Mouse (Mus musculus) limb, embryonic 11.5 days (tissue): ENCODE measurements around the gene Slc28a1. TPM values are rescaled to one million over a fixed set of nuclear protein-coding genes. Genes with fewer than 3 reads are reported as not detected.

ENCODE experiments used
- ATAC-seq: fragments of 200-750 bp; cut with Nextera tagmentation; 2 replicates; pipeline ENCODE4 v1.8.0; 2017; ENCODE audit warnings: low read depth; ENCODE audit not compliant: insufficient number of reproducible peaks, low FRiP score, low TSS enrichment
- DNase-seq: peaks from one replicate; pipeline ENCODE4 v3.0.0-alpha.2; 2015; ENCODE audit warnings: low spot score
- H3K27ac ChIP-seq: fragments of 300-500 bp; sonication (generic); replicated peaks from 2 replicates; pipeline ENCODE4 v1.5.1; 2014; ENCODE audit warnings: low read depth, mild to moderate bottlenecking, low read length
- H3K27me3 ChIP-seq: fragments of 300-500 bp; sonication (generic); 2 replicates; pipeline ENCODE4 v1.6.1; 2014; ENCODE audit warnings: mild to moderate bottlenecking, low read length, mixed read lengths; ENCODE audit not compliant: control insufficient read depth, insufficient read depth
- H3K36me3 ChIP-seq: fragments of 300-500 bp; sonication (generic); 2 replicates; pipeline ENCODE4 v1.6.1; 2014; ENCODE audit warnings: mild to moderate bottlenecking, low read length, moderate library complexity, mixed read lengths; ENCODE audit not compliant: control insufficient read depth, insufficient read depth
- H3K4me1 ChIP-seq: fragments of 300-500 bp; sonication (generic); 2 replicates; pipeline ENCODE4 v1.6.1; 2014; ENCODE audit warnings: low read length, mixed read lengths; ENCODE audit not compliant: control insufficient read depth, insufficient read depth
- H3K4me2 ChIP-seq: fragments of 300-500 bp; sonication (generic); 2 replicates; pipeline ENCODE4 v1.6.1; 2014; ENCODE audit warnings: low read depth, mild to moderate bottlenecking, moderate library complexity; ENCODE audit not compliant: severe bottlenecking
- H3K4me3 ChIP-seq: fragments of 300-500 bp; sonication (generic); 2 replicates; pipeline ENCODE4 v1.5.1; 2014; ENCODE audit warnings: low read depth, low read length
- H3K9ac ChIP-seq: fragments of 300-500 bp; sonication (generic); 2 replicates; pipeline ENCODE4 v1.6.1; 2014; ENCODE audit warnings: mild to moderate bottlenecking, low read length
- H3K9me3 ChIP-seq: fragments of 300-500 bp; sonication (generic); 2 replicates; pipeline ENCODE4 v1.6.1; 2016; ENCODE audit warnings: low read length; ENCODE audit not compliant: control insufficient read depth
- WGBS: fragments of 180-500 bp; shearing (Covaris S2); extraction: QIAGEN DNeasy Blood & Tissue Kit; methylation state at CpG from one replicate; pipeline ENCODE4 v1.1.7; 2014; 5-methylcytosine and 5-hydroxymethylcytosine counted together
- polyA plus RNA-seq: library from polyadenylated mRNA; unstranded; fragments of >200 nt; fragmentation: Nextera tagmentation; extraction: Ambion mirVana; gene quantifications from 2 replicates; pipeline ENCODE4 v1.2.1, GENCODE M21; 2014

Gene Slc28a1
- 0.07 TPM in 1 of 2 replicates, not detected in the other for polyA plus RNA-seq

- H3K27ac ChIP-seq: no peak within 1 kb of the TSS
- DNase-seq: no peak
Observed at GRCm38 (mm10) chr7:81114555-81114954, at the start of gene Slc28a1. Slc28a1 (plus strand) TSS chr7:81114799.

DNA sequence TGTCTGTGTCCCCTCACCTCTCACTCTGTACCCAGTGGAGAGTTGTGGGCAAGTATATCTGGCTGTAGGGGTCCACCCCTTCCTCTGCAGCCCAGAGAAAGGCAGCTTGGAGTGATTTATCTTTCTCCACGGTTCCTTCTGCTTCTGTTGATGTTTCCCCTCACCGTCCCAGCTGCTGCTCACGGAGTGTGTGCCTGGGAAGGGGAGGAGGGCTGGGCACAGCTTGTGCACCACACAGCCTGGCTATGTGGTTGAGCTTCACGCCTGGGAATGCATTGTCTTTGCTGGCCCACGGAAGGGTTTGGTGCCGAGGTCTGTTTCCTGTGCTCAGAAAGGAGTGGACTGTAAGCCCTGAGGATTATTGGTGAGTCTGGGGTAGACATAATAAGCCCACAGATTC is 47.9 kb upstream of the Slc28a1 start:
- Histone ChIP-seq H3K4me1 (no peaks in the 10 kb centered on the region), H3K4me3 (no peak overlapping the region), H3K36me3 (no peaks in the 10 kb centered on the region), H3K27me3 (no peaks in the 10 kb centered on the region), H3K27ac (no peak overlapping the region), H3K4me2 (no peak overlapping the region), H3K9me3 (no peaks in the 10 kb centered on the region), H3K9ac (no peak overlapping the region)
- DNase-seq (no peak), ATAC-seq (no peak)
- WGBS: 36% methylated on average over 6 of the region's 6 CpGs

More at GRCm38 (mm10) chr7:81114555-81114954, at the start of gene Slc28a1:
- Histone ChIP-seq H3K27me3 (no peaks in the 10 kb centered on the region), H3K4me2 (no peak within 1 kb of the TSS), H3K9ac (no peak within 1 kb of the TSS), H3K4me3 (no peak within 1 kb of the TSS), H3K9me3 (no peaks in the 10 kb centered on the region), H3K4me1 (no peaks in the 10 kb centered on the region), H3K36me3 (no peaks in the 10 kb centered on the region)
- no peak for ATAC-seq
- WGBS: 81% methylated on average over 6 of the region's 6 CpGs

- DNase-seq (no peak), ATAC-seq (no peak)
- Histone ChIP-seq H3K27ac (no peak overlapping the region), H3K4me2 (no peak overlapping the region), H3K27me3 (no peaks in the 10 kb centered on the region), H3K9ac (no peak overlapping the region), H3K4me3 (no peak overlapping the region), H3K36me3 (no peaks in the 10 kb centered on the region), H3K9me3 (peaks cover 2% of the 10 kb centered on the region; the same call in 1 of the 2 replicates), H3K4me1 (peaks cover 5% of the 10 kb centered on the region; the same call in 1 of the 2 replicates)
- WGBS: 63% methylated on average over 5 of the region's 5 CpGs
Observed at GRCm38 (mm10) chr7:81072463-81072862, 42.1 kb upstream of the Slc28a1 start.

GRCm38 (mm10) chr7:81073273-81073672 is 41.3 kb upstream of the Slc28a1 start:
- no peak for DNase-seq
- ATAC-seq: no peak
- Histone ChIP-seq H3K27ac (no peak overlapping the region), H3K4me3 (no peak overlapping the region), H3K36me3 (no peaks in the 10 kb centered on the region), H3K9ac (no peak overlapping the region), H3K4me2 (no peak overlapping the region), H3K9me3 (peaks cover 2% of the 10 kb centered on the region; the same call in 1 of the 2 replicates), H3K27me3 (no peaks in the 10 kb centered on the region), H3K4me1 (peaks cover 5% of the 10 kb centered on the region; the same call in 1 of the 2 replicates)
- 85% methylated on average over 5 of the region's 5 CpGs for WGBS

DNA sequence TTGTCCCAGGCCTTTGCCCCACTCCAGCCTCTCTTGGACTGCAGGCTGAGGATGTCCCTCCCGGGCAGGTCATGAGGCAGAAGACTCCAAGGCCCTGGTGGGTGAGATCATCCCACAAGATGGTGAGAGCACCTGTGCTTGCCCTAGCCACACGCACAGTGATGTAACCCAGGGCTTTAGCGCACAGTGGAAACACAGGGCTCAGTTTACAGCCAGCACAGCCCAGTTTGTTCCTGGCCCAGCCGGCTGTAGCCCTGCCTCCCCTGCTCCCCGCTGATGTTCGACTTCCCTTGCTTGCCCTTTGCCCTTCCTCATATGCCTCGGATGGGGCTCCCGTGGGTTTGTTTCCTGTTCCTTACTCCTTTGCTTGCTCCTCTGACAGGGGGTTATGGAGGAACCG is 40.1 kb upstream of the Slc28a1 start:
- H3K27ac ChIP-seq: no peak overlapping the region
- H3K9me3 ChIP-seq: peaks cover 2% of the 10 kb centered on the region; the same call in 1 of the 2 replicates
- H3K27me3 ChIP-seq: no peaks in the 10 kb centered on the region
- peak; percentile 49 for DNase-seq
- 42% methylated on average over 9 of the region's 9 CpGs for WGBS
- H3K4me3 ChIP-seq: no peak overlapping the region
- peaks cover 5% of the 10 kb centered on the region; the same call in 1 of the 2 replicates for H3K4me1 ChIP-seq
- no peak for ATAC-seq
- H3K9ac ChIP-seq: no peak overlapping the region
- H3K4me2 ChIP-seq: no peak overlapping the region
- H3K36me3 ChIP-seq: no peaks in the 10 kb centered on the region

DNA sequence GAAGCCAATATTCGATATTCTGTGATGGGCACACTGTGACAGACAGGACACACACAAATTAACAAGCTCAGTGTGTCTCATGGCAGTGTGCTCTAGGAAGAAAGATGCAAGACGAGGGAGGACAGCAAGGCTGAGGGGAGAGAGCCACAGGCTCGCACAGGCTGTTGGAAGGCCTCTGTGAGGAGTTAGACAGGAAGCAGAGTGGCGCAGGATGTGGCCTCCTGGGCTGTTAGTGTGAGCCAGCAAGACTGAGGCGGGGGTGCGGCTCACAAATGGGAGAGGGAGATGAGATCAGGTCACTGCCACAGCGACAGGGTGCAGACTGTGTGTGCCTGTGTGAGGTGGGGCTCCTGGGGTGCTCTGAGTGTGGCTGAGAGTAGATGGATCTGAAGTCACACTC is 39.3 kb upstream of the Slc28a1 start:
- Histone ChIP-seq H3K36me3 (no peaks in the 10 kb centered on the region), H3K4me1 (peaks cover 5% of the 10 kb centered on the region; the same call in 1 of the 2 replicates)
- DNase-seq: no peak

GRCm38 (mm10) chr7:81075732-81076131 is 38.9 kb upstream of the Slc28a1 start:
- WGBS: 86% methylated on average over 5 of the region's 5 CpGs
- H3K4me2 ChIP-seq: no peak overlapping the region
- no peaks in the 10 kb centered on the region for H3K27me3 ChIP-seq
- H3K9me3 ChIP-seq: peaks cover 2% of the 10 kb centered on the region; the same call in 1 of the 2 replicates
- ATAC-seq (no peak), DNase-seq (no peak)
- no peaks in the 10 kb centered on the region for H3K36me3 ChIP-seq
- H3K27ac ChIP-seq: no peak overlapping the region
- H3K4me1 ChIP-seq: peaks cover 5% of the 10 kb centered on the region; the same call in 1 of the 2 replicates
- no peak overlapping the region for H3K9ac ChIP-seq
- no peak overlapping the region for H3K4me3 ChIP-seq

More for the DNA sequence above, 39.3 kb upstream of the Slc28a1 start:
- Histone ChIP-seq H3K27ac (no peak overlapping the region), H3K9ac (no peak overlapping the region), H3K4me2 (no peak overlapping the region), H3K9me3 (peaks cover 2% of the 10 kb centered on the region; the same call in 1 of the 2 replicates), H3K4me3 (no peak overlapping the region), H3K27me3 (no peaks in the 10 kb centered on the region)
- 62% methylated on average over 7 of the region's 7 CpGs for WGBS
- ATAC-seq: no peak

DNA sequence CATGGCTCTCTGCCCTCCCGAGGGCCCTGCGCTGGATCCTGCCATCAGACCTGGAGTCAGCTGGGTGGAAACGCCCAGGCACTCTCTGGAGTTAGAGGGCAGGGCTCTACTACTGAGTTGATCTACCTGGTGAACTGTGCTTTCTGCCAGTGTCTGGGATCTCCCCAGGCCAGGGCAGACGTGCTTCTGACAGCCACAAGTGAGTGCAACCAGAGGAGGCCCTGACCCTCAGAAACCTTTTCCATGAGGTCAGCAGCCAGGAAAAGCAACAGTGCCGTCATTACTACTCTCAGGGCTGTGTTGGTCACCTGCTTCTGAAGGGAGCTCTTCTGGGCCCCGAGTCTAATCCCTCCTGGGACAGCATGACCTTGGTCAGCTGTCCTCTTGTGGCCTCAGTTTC is 37.6 kb upstream of the Slc28a1 start:
- H3K4me1 ChIP-seq: peaks cover 5% of the 10 kb centered on the region; the same call in 1 of the 2 replicates
- peaks cover 2% of the 10 kb centered on the region; the same call in 1 of the 2 replicates for H3K9me3 ChIP-seq
- H3K27ac ChIP-seq: no peak overlapping the region
- H3K27me3 ChIP-seq: no peaks in the 10 kb centered on the region
- H3K9ac ChIP-seq: no peak overlapping the region
- WGBS: 67% methylated on average over 6 of the region's 6 CpGs
- H3K36me3 ChIP-seq: no peaks in the 10 kb centered on the region
- ATAC-seq: no peak
- DNase-seq: no peak
- H3K4me3 ChIP-seq: no peak overlapping the region
- no peak overlapping the region for H3K4me2 ChIP-seq

DNA sequence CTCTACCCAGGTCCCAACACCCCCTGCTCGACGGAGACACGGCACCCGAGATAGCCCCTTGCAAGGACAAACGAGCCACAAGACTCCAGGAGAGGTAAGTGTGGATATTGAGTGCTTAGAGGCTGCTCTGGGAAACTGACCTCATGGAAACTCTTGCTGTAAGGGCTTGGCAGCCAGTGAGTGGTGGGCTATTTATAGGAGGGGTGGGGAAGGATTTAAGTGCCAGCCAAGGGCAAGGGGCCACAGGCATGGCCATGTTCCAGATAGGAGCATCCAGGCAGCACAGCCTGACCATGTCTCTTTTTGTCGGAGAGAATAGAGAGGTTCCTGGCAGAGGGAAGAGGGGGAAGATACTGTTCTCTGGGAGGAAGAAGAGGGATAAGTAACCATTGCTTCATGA is 35.9 kb upstream of the Slc28a1 start:
- Histone ChIP-seq H3K27me3 (no peaks in the 10 kb centered on the region), H3K4me3 (no peak overlapping the region), H3K27ac (no peak overlapping the region), H3K36me3 (no peaks in the 10 kb centered on the region), H3K4me2 (no peak overlapping the region), H3K4me1 (peaks cover 3% of the 10 kb centered on the region), H3K9me3 (no peaks in the 10 kb centered on the region), H3K9ac (no peak overlapping the region)
- ATAC-seq (no peak), DNase-seq (no peak)
- WGBS: 88% methylated on average over 6 of the region's 6 CpGs
